Mouse (Mus musculus) thymus, adult 18-20 months (tissue): Measurements from ENCODE around the gene Tex30.

Experiments used
- DNase-seq, 2 experiments: peaks; one replicate each; pipeline ENCODE4 v3.0.0; 2022; ENCODE audit warnings: mixed read lengths in 2 of 2

Gene Tex30

DNA sequence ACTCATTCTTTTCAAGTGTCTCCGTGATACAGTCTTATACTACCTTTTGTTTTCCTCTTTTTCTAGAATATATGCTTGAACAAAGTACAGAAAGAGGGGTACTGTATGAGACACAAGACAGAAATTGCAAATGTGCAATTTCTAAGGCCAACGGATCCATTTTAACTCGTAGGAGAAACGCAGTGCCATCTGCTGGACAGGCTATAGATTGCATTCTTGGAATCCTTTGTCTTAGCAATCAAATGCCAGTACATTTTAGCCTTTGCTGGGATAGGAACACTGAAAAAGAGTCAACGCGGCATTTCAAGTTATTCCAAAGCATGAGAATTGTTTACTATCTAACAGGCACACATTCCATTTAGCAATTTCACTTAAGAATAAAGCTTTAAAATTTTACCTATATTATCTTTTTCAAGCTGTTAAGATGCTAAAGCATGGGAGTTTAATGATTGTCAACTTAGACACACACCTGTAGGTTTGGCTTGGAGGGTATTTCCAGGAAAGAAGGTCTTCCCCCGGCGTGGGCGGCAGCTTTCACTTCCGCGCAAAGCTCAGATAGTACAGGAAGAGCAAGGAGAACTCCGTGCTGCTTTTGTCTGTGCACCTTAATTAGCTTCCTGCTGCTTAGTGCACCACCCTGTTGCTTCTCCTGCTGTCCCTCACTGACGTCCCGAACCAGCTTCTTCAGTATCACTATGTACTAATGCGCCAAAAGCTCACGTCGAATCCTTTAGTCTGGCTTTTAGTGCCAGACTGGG lies 60.3 kb downstream of the Tex30 start:
- DNase-seq: peak; percentile 22 to 48
